Mouse (Mus musculus): Measurements from ENCODE around the gene Frmpd1. TPM values are rescaled to one million over a fixed set of nuclear protein-coding genes. Genes with fewer than 3 reads are reported as not detected.

Frmpd1 gene
- polyA plus RNA-seq, 1 experiment from 2014 or later, result 1.1 TPM

DNA sequence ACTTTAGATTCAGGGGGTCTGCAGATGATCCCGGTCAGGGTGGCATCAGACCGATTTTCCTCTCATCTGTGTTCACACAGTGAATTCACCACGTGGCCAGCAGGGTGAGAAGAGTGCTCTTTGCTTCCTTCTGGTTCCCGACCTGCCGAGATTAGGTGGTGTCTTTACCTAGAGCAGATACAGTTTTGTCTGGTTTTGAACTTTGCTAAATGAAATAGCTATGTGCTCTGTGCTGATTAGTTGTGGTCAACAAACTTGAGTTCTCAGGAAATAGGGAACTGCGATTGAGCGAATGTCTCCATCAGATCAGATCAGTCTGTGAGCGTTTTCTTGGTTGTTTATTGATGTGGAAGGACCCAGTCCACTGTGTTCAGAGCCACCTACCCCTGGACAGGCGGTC is 26.1 kb upstream of the Frmpd1 start:
- Histone ChIP-seq H3K27ac (replicated peaks) (no peak overlapping the region), H3K27me3 (ENCODE audit: control insufficient read depth, insufficient read depth, low read length) (no peaks in the 10 kb centered on the region), H3K9me3 (ENCODE audit: control insufficient read depth, low read length) (no peaks in the 10 kb centered on the region), H3K4me2 (replicated peaks; ENCODE audit: low read depth) (no peak overlapping the region), H3K36me3 (ENCODE audit: control insufficient read depth, insufficient read depth, low read length) (no peaks in the 10 kb centered on the region), H3K4me1 (replicated peaks; ENCODE audit: control insufficient read depth, insufficient read depth) (no peaks in the 10 kb centered on the region), H3K4me3 (ENCODE audit: low read depth, low read length) (no peak overlapping the region), H3K9ac (ENCODE audit: low read length) (no peak overlapping the region)
- no peak for ATAC-seq (ENCODE audit: low FRiP score, low TSS enrichment)
- 70% methylated on average over 9 of the region's 9 CpGs for WGBS
- TF ChIP-seq CTCF (IDR thresholded peaks at IDR 0.05; ENCODE audit: low read depth), result no peak
- TF ChIP-seq EP300 (optimal IDR thresholded peaks at IDR 0.05), result no peak
- DNase-seq (ENCODE audit: low spot score), result no peak

DNA sequence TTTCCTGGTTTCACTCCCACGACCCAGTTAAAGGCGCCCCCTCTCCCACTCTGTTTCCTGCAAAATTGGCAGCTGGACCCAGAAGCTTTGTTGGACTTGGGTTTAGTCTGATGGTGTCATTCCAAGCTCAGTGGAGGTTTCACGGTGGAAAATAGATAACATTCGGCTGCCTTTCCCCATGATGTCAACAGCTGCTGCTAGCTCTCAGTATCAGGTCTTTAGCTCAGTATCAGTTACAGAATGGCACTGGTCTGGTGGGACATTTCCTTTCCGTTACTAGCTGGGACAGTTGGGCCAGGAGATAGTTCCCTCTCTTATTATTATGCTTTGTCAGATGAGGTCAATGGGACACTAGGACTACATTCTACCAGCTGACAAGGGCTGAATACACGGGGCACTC is 23.9 kb upstream of the Frmpd1 start:
- WGBS, result 58% methylated on average over 6 of the region's 6 CpGs
- Histone ChIP-seq H3K9me3 (ENCODE audit: control insufficient read depth, low read length) (no peaks in the 10 kb centered on the region), H3K4me3 (ENCODE audit: low read depth, low read length) (no peak overlapping the region), H3K4me1 (replicated peaks; ENCODE audit: control insufficient read depth, insufficient read depth) (no peaks in the 10 kb centered on the region), H3K27me3 (ENCODE audit: control insufficient read depth, insufficient read depth, low read length) (no peaks in the 10 kb centered on the region), H3K27ac (replicated peaks) (no peak overlapping the region), H3K9ac (ENCODE audit: low read length) (no peak overlapping the region), H3K36me3 (ENCODE audit: control insufficient read depth, insufficient read depth, low read length) (no peaks in the 10 kb centered on the region), H3K4me2 (replicated peaks; ENCODE audit: low read depth) (no peak overlapping the region)
- DNase-seq (ENCODE audit: low spot score) (no peak), ATAC-seq (ENCODE audit: low FRiP score, low TSS enrichment) (no peak)
- TF ChIP-seq CTCF (IDR thresholded peaks at IDR 0.05; ENCODE audit: low read depth), result no peak
- TF ChIP-seq EP300 (optimal IDR thresholded peaks at IDR 0.05), result no peak

DNA sequence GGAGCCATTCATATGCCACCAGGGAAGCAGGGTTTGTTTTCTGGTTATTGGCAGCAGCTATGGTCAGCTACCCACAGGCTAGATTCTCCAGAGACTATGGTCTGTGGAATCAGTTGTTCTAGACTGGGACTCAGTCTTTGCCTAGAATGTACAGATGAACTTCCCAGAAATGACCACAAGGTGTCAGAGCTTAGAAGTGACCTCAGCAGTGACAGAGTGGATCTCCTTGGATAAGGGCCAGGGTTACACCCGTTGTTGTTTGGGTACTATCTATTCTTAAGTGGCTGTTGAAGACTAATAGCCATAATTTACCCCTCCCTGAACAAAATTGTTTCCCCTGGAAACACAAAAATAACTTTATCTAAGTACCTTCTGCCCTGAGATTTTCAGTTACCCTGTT is 21.0 kb upstream of the Frmpd1 start:
- DNase-seq (ENCODE audit: low spot score) (no peak), ATAC-seq (ENCODE audit: low FRiP score, low TSS enrichment) (no peak)
- no peak overlapping the region for H3K4me2 ChIP-seq (replicated peaks; ENCODE audit: low read depth)
- no peaks in the 10 kb centered on the region for H3K9me3 ChIP-seq (ENCODE audit: control insufficient read depth, low read length)
- H3K9ac ChIP-seq (ENCODE audit: low read length), result no peak overlapping the region
- H3K4me1 ChIP-seq (replicated peaks; ENCODE audit: control insufficient read depth, insufficient read depth), result no peaks in the 10 kb centered on the region
- H3K27me3 ChIP-seq (ENCODE audit: control insufficient read depth, insufficient read depth, low read length), result no peaks in the 10 kb centered on the region
- no peaks in the 10 kb centered on the region for H3K36me3 ChIP-seq (ENCODE audit: control insufficient read depth, insufficient read depth, low read length)
- H3K4me3 ChIP-seq (ENCODE audit: low read depth, low read length), result no peak overlapping the region
- WGBS, result 8% methylated on average over 1 of the region's 1 CpGs
- TF ChIP-seq CTCF (IDR thresholded peaks at IDR 0.05; ENCODE audit: low read depth) (peak; percentile 72), EP300 (optimal IDR thresholded peaks at IDR 0.05) (no peak)
- H3K27ac ChIP-seq (replicated peaks), result no peak overlapping the region

DNA sequence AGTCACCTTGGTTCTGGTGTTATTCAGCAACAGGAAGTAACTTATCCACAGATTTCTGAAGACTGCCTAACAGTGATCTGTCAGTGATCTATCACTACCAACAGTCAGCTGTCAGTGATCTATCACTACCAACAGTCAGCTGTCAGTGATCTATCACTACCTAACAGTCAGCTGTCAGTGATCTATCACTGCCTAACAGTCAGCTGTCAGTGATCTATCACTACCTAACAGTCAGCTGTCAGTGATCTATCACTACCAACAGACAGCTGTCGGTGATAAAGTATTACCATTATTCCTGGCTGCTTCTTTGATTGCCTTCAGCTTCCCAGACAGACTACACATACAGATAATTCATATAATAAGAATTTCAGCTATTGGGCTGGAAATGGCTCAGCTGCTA is 19.2 kb upstream of the Frmpd1 start:
- 90% methylated on average over 1 of the region's 1 CpGs for WGBS
- Histone ChIP-seq H3K27me3 (ENCODE audit: control insufficient read depth, insufficient read depth, low read length) (no peaks in the 10 kb centered on the region), H3K27ac (replicated peaks) (no peak overlapping the region), H3K9ac (ENCODE audit: low read length) (no peak overlapping the region), H3K4me2 (replicated peaks; ENCODE audit: low read depth) (no peak overlapping the region), H3K4me1 (replicated peaks; ENCODE audit: control insufficient read depth, insufficient read depth) (no peaks in the 10 kb centered on the region), H3K9me3 (ENCODE audit: control insufficient read depth, low read length) (no peaks in the 10 kb centered on the region), H3K36me3 (ENCODE audit: control insufficient read depth, insufficient read depth, low read length) (no peaks in the 10 kb centered on the region), H3K4me3 (ENCODE audit: low read depth, low read length) (no peak overlapping the region)
- no peak for TF ChIP-seq CTCF (IDR thresholded peaks at IDR 0.05; ENCODE audit: low read depth)
- no peak for TF ChIP-seq EP300 (optimal IDR thresholded peaks at IDR 0.05)
- ATAC-seq (ENCODE audit: low FRiP score, low TSS enrichment), result no peak
- no peak for DNase-seq (ENCODE audit: low spot score)

DNA sequence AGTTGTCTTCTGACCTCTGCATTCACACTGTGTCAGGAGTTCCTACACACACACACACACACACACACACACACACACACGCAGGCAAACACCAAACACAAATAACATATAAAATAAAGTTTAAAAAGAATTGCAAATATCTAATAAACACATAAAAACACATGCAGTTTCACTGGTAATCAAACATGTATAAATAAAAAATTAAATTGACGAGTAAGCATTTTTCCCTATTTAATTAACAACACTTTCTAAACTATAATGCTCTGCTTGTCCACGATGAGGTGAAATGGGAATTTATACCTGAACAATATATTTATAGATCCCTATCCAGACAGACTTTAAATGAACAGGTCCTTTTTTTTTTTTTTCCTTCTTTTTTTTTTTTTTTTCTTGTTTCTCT is 18.7 kb upstream of the Frmpd1 start:
- Histone ChIP-seq H3K9ac (ENCODE audit: low read length) (no peak overlapping the region), H3K4me1 (replicated peaks; ENCODE audit: control insufficient read depth, insufficient read depth) (no peaks in the 10 kb centered on the region), H3K4me2 (replicated peaks; ENCODE audit: low read depth) (no peak overlapping the region), H3K9me3 (ENCODE audit: control insufficient read depth, low read length) (no peaks in the 10 kb centered on the region), H3K4me3 (ENCODE audit: low read depth, low read length) (no peak overlapping the region), H3K27me3 (ENCODE audit: control insufficient read depth, insufficient read depth, low read length) (no peaks in the 10 kb centered on the region), H3K27ac (replicated peaks) (no peak overlapping the region), H3K36me3 (ENCODE audit: control insufficient read depth, insufficient read depth, low read length) (no peaks in the 10 kb centered on the region)
- 86% methylated on average over 3 of the region's 3 CpGs for WGBS
- TF ChIP-seq CTCF (IDR thresholded peaks at IDR 0.05; ENCODE audit: low read depth), result no peak
- no peak for TF ChIP-seq EP300 (optimal IDR thresholded peaks at IDR 0.05)
- no peak for DNase-seq (ENCODE audit: low spot score)
- no peak for ATAC-seq (ENCODE audit: low FRiP score, low TSS enrichment)

DNA sequence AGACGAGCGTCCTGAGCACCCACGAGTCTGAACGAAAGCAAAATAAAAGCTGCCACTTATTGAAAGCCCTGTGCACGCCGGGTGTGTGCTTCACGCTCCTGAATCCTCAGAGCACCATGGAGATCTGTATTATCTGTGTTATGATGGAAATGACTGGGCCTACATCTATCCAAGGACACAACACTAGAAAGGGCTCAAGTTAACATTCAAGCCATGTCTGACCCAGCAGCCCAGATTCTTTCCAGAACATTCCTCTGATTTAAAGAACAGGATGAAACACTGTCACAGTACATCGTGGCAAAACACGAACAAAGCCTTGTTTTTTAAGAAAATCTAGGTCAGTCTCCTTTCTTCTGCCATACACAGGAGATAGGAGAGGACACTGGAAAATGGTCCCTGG is 13.3 kb upstream of the Frmpd1 start:
- ATAC-seq (ENCODE audit: low FRiP score, low TSS enrichment) (no peak), DNase-seq (ENCODE audit: low spot score) (no peak)
- Histone ChIP-seq H3K4me1 (replicated peaks; ENCODE audit: control insufficient read depth, insufficient read depth) (no peaks in the 10 kb centered on the region), H3K36me3 (ENCODE audit: control insufficient read depth, insufficient read depth, low read length) (no peaks in the 10 kb centered on the region), H3K27me3 (ENCODE audit: control insufficient read depth, insufficient read depth, low read length) (no peaks in the 10 kb centered on the region), H3K27ac (replicated peaks) (no peak overlapping the region), H3K9me3 (ENCODE audit: control insufficient read depth, low read length) (no peaks in the 10 kb centered on the region), H3K4me2 (replicated peaks; ENCODE audit: low read depth) (no peak overlapping the region), H3K4me3 (ENCODE audit: low read depth, low read length) (no peak overlapping the region), H3K9ac (ENCODE audit: low read length) (no peak overlapping the region)
- no peak for TF ChIP-seq CTCF (IDR thresholded peaks at IDR 0.05; ENCODE audit: low read depth)
- TF ChIP-seq EP300 (optimal IDR thresholded peaks at IDR 0.05), result no peak
- 83% methylated on average over 9 of the region's 9 CpGs for WGBS

All from stomach, postnatal 0 days (tissue).